Mouse (Mus musculus) gastrocnemius, postnatal 14 days (tissue): ENCODE data around the gene Iqsec2. TPM values are rescaled to one million over a fixed set of nuclear protein-coding genes. Genes with fewer than 3 reads are reported as not detected.
A peak's percentile ranks its signal among the peaks of the same experiment; 100 is the strongest.

Experiments used
- DNase-seq: peaks from one replicate; pipeline ENCODE4 v3.0.0; 2021; ENCODE audit warnings: mixed read lengths
- intact Hi-C: fragments of 180-260 bp; cut with DNase I; formaldehyde crosslinking; loops from one replicate; pipeline ENCODE4 v1.15.1; 2025; ENCODE audit warnings: low total_unique reads
- total RNA-seq, 2 experiments: library from RNA; stranded (reverse); gene quantifications; 2 replicates each; pipeline ENCODE4 v1.2.3; 2021

Gene Iqsec2
- total RNA-seq, 2 experiments from 2014 or later = 15.7 to 18.3 TPM

- peak; percentile 32 for DNase-seq
- intact Hi-C loops = no loop called here
Observed at GRCm38 (mm10) chrX:152175284-152175683, 31.2 kb downstream of the Iqsec2 start.

- intact Hi-C loops = no loop called here
- DNase-seq = no peak
Observed at GRCm38 (mm10) chrX:152177897-152178296, 33.8 kb downstream of the Iqsec2 start.

GRCm38 (mm10) chrX:152178843-152179545 lies 34.9 kb downstream of the Iqsec2 start:
- peak; percentile 76 for DNase-seq
- intact Hi-C loops = no loop called here

GRCm38 (mm10) chrX:152179670-152180656 lies 35.9 kb downstream of the Iqsec2 start:
- intact Hi-C loops = no loop called here
- DNase-seq = no peak

- DNase-seq = no peak
Observed at GRCm38 (mm10) chrX:152187151-152187550, 43.1 kb downstream of the Iqsec2 start.

GRCm38 (mm10) chrX:152191266-152191665 lies 47.2 kb downstream of the Iqsec2 start:
- no peak for DNase-seq

More at GRCm38 (mm10) chrX:152187151-152187550, 43.1 kb downstream of the Iqsec2 start:
- intact Hi-C loops = no loop called here

GRCm38 (mm10) chrX:152197814-152198648 lies 54.0 kb downstream of the Iqsec2 start:
- intact Hi-C loops = no loop called here
- DNase-seq = no peak

More at GRCm38 (mm10) chrX:152191266-152191665, 47.2 kb downstream of the Iqsec2 start:
- intact Hi-C loops = no loop called here

GRCm38 (mm10) chrX:152201737-152202421 lies 57.8 kb downstream of the Iqsec2 start:
- intact Hi-C loops = no loop called here
- DNase-seq = no peak

- intact Hi-C loops = no loop called here
- DNase-seq = no peak
Observed at GRCm38 (mm10) chrX:152202422-152203103, 58.5 kb downstream of the Iqsec2 start.

GRCm38 (mm10) chrX:152203247-152203646 lies 59.2 kb downstream of the Iqsec2 start:
- intact Hi-C loops = no loop called here
- DNase-seq = no peak

- no peak for DNase-seq
- intact Hi-C loops = no loop called here
Observed at GRCm38 (mm10) chrX:152205486-152205885, 61.4 kb downstream of the Iqsec2 start.

- no peak for DNase-seq
Observed at GRCm38 (mm10) chrX:152214703-152215102, 70.6 kb downstream of the Iqsec2 start.

GRCm38 (mm10) chrX:152218529-152218928 lies 74.5 kb downstream of the Iqsec2 start:
- DNase-seq = no peak
- intact Hi-C loops = no loop called here

More at GRCm38 (mm10) chrX:152214703-152215102, 70.6 kb downstream of the Iqsec2 start:
- intact Hi-C loops = no loop called here

- no peak for DNase-seq
- intact Hi-C loops = no loop called here
Observed at GRCm38 (mm10) chrX:152221721-152222120, 77.7 kb downstream of the Iqsec2 start.

- no peak for DNase-seq
- intact Hi-C loops = no loop called here
Observed at GRCm38 (mm10) chrX:152222226-152222625, 78.2 kb downstream of the Iqsec2 start.

- intact Hi-C loops = no loop called here
- DNase-seq = no peak
Observed at GRCm38 (mm10) chrX:152223313-152223712, 79.2 kb downstream of the Iqsec2 start.

GRCm38 (mm10) chrX:152224280-152224679 lies 80.2 kb downstream of the Iqsec2 start:
- no peak for DNase-seq
- intact Hi-C loops = no loop called here
